Mouse (Mus musculus) ES-E14 (cell line): ENCODE data around the gene Hbs1l.

Experiments used
- CHD2 ChIP-seq: IDR thresholded peaks from 2 replicates; pipeline ENCODE4 v1.6.1; 2014; ENCODE audit warnings: mild to moderate bottlenecking, low read depth, low read length, inconsistent platforms
- MAFK ChIP-seq: IDR thresholded peaks from 2 replicates; pipeline ENCODE4 v1.6.1; 2014; ENCODE audit warnings: mild to moderate bottlenecking, low read depth, low read length, inconsistent platforms; ENCODE audit not compliant: insufficient read depth
- ZNF384 ChIP-seq: IDR thresholded peaks from 2 replicates; pipeline ENCODE4 v1.6.1; 2012; ENCODE audit warnings: low read depth, low read length, inconsistent platforms

- TF ChIP-seq CHD2 = no peak
- no peak for TF ChIP-seq MAFK
- TF ChIP-seq ZNF384 = no peak
Measured at GRCm38 (mm10) chr10:21349946-21350345, 54.2 kb downstream of the Hbs1l start.
